Mouse (Mus musculus) neutrophil, adult 65 days (primary cell): ENCODE results near the gene Lpin2. TPM values are rescaled to one million over a fixed set of nuclear protein-coding genes. Genes with fewer than 3 reads are reported as not detected.

Experiments
- total RNA-seq: library from RNA; stranded (reverse); gene quantifications from 2 replicates; pipeline ENCODE4 v1.2.4, GENCODE M21; 2023

Gene Lpin2
- 57.7 and 91.1 TPM in 2 replicates for total RNA-seq

DNA sequence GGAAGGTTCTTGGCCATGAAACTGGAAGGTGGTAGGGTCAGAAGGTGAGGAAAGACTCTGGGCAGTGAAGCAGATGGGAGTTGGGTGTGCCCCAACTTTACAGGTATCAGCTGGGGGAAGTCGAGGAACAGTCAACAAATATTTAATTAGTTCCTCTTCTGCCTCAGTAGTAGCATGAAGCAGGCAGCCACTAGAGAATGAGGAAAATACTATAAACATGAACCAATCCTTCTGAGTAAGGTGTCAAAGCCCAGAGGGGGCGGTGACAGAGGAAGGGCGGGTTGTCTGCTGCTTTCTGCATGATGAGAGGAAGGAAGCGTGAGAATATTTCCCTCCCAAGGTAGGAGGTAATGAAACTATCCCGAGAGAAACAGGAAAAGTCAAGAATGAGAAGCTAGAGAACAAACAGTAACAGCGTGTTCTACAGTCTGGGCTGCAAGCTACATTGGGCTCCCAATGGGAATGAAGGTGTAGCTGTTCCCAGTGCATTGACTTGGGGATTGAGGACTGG, at the start of gene Lpin2:
TSS of gene Lpin2 (plus strand) at position 350 of the 511 bp plus-strand sequence.

Other genes with a start within 250 kb of the Lpin2 start
- 0.86 and 1.4 TPM in 2 replicates for gene Myom1, start 179.9 kb upstream of the Lpin2 start, total RNA-seq
- gene Myl12a, start 179.7 kb upstream of the Lpin2 start, total RNA-seq, result 283 and 367 TPM in 2 replicates
- 220 and 282 TPM in 2 replicates for gene Emilin2, start 129.4 kb downstream of the Lpin2 start, total RNA-seq